Mouse (Mus musculus): ENCODE measurements at regions not wholly inside any gene's neighbourhood (a gene's known extent, or its start where the extent isn't known, plus 50 kb on each side); places are given as distances from the start of the nearest gene placed in this dataset.
A peak's percentile ranks its signal among the peaks of the same experiment; 100 is the strongest.

GRCm38 (mm10) chr2:10969111-10969689 lies 202.7 kb upstream of the Prkcq start:
- Histone ChIP-seq H3K36me3 (ENCODE audit: control insufficient read depth, insufficient read depth) (no peaks in the 10 kb centered on the region), H3K4me2 (ENCODE audit: low read depth) (no peak overlapping the region), H3K4me3 (no peak overlapping the region), H3K27me3 (ENCODE audit: control insufficient read depth, insufficient read depth, insufficient read length) (no peaks in the 10 kb centered on the region), H3K79me2 (ENCODE audit: control insufficient read depth, insufficient read depth) (no peaks in the 10 kb centered on the region), H3ac (ENCODE audit: control insufficient read depth, insufficient read length) (no peak overlapping the region)
- TF ChIP-seq POLR2A (IDR thresholded peaks at IDR 0.05; ENCODE audit: insufficient read length, low read depth) (no peak), SRF (IDR thresholded peaks at IDR 0.05; ENCODE audit: control insufficient read depth, insufficient read length, low read depth) (no peak), USF1 (IDR thresholded peaks at IDR 0.05; ENCODE audit: low read depth) (no peak), POLR2AphosphoS2 (IDR thresholded peaks at IDR 0.05; ENCODE audit: insufficient read length, low read depth) (no peak), MYOG (IDR thresholded peaks at IDR 0.05; ENCODE audit: control insufficient read depth in 1 of 3, insufficient read depth in 1 of 3, insufficient read length in 2 of 3, low read depth in 2 of 3) (no peak), MYOD1 (IDR thresholded peaks at IDR 0.05; ENCODE audit: control insufficient read depth in 1 of 3, insufficient read length in 2 of 3, low read depth in 2 of 3) (no peak), TCF12 (IDR thresholded peaks at IDR 0.05; ENCODE audit: insufficient read depth, poor library complexity, severe bottlenecking) (no peak), TCF3 (IDR thresholded peaks at IDR 0.05; ENCODE audit: insufficient read length, low read depth) (no peak), REST (IDR thresholded peaks at IDR 0.05; ENCODE audit: insufficient read depth, insufficient read length) (no peak), CEBPB (IDR thresholded peaks at IDR 0.05; ENCODE audit: insufficient read depth, poor library complexity, severe bottlenecking) (no peak), MAX (IDR thresholded peaks at IDR 0.05; ENCODE audit: low read depth) (no peak), E2F4 (IDR thresholded peaks at IDR 0.05; ENCODE audit: insufficient read depth) (no peak)

GRCm38 (mm10) chr2:10972051-10972450 lies 199.9 kb upstream of the Prkcq start:
- Histone ChIP-seq H3K79me2 (ENCODE audit: control insufficient read depth, insufficient read depth) (no peaks in the 10 kb centered on the region), H3K27me3 (ENCODE audit: control insufficient read depth, insufficient read depth, insufficient read length) (no peaks in the 10 kb centered on the region), H3K36me3 (ENCODE audit: control insufficient read depth, insufficient read depth) (no peaks in the 10 kb centered on the region), H3K4me3 (no peak overlapping the region), H3K4me2 (ENCODE audit: low read depth) (no peak overlapping the region), H3ac (ENCODE audit: control insufficient read depth, insufficient read length) (no peak overlapping the region)
- TF ChIP-seq E2F4 (IDR thresholded peaks at IDR 0.05; ENCODE audit: insufficient read depth) (no peak), POLR2AphosphoS2 (IDR thresholded peaks at IDR 0.05; ENCODE audit: insufficient read length, low read depth) (no peak), USF1 (IDR thresholded peaks at IDR 0.05; ENCODE audit: low read depth) (no peak), SRF (IDR thresholded peaks at IDR 0.05; ENCODE audit: control insufficient read depth, insufficient read length, low read depth) (no peak), POLR2A (IDR thresholded peaks at IDR 0.05; ENCODE audit: insufficient read length, low read depth) (no peak), TCF3 (IDR thresholded peaks at IDR 0.05; ENCODE audit: insufficient read length, low read depth) (no peak), REST (IDR thresholded peaks at IDR 0.05; ENCODE audit: insufficient read depth, insufficient read length) (no peak), MYOD1 (IDR thresholded peaks at IDR 0.05; ENCODE audit: control insufficient read depth in 1 of 3, insufficient read length in 2 of 3, low read depth in 2 of 3) (no peak), MYOG (IDR thresholded peaks at IDR 0.05; ENCODE audit: control insufficient read depth in 1 of 3, insufficient read depth in 1 of 3, insufficient read length in 2 of 3, low read depth in 2 of 3) (no peak), MAX (IDR thresholded peaks at IDR 0.05; ENCODE audit: low read depth) (no peak), TCF12 (IDR thresholded peaks at IDR 0.05; ENCODE audit: insufficient read depth, poor library complexity, severe bottlenecking) (no peak), CEBPB (IDR thresholded peaks at IDR 0.05; ENCODE audit: insufficient read depth, poor library complexity, severe bottlenecking) (no peak)

GRCm38 (mm10) chr2:10978772-10979171 lies 193.1 kb upstream of the Prkcq start:
- Histone ChIP-seq H3ac (ENCODE audit: control insufficient read depth, insufficient read length) (no peak overlapping the region), H3K27me3 (ENCODE audit: control insufficient read depth, insufficient read depth, insufficient read length) (no peaks in the 10 kb centered on the region), H3K36me3 (ENCODE audit: control insufficient read depth, insufficient read depth) (no peaks in the 10 kb centered on the region), H3K79me2 (ENCODE audit: control insufficient read depth, insufficient read depth) (no peaks in the 10 kb centered on the region), H3K4me2 (ENCODE audit: low read depth) (peak overlapping the region; percentile 31), H3K4me3 (no peak overlapping the region)
- TF ChIP-seq CEBPB (IDR thresholded peaks at IDR 0.05; ENCODE audit: insufficient read depth, poor library complexity, severe bottlenecking) = no peak
- no peak for TF ChIP-seq TCF3 (IDR thresholded peaks at IDR 0.05; ENCODE audit: insufficient read length, low read depth)
- TF ChIP-seq REST (IDR thresholded peaks at IDR 0.05; ENCODE audit: insufficient read depth, insufficient read length) = no peak
- peak in 2 of 3 experiments; percentile 43 for TF ChIP-seq MYOD1 (IDR thresholded peaks at IDR 0.05; ENCODE audit: control insufficient read depth in 1 of 3, insufficient read length in 2 of 3, low read depth in 2 of 3)
- TF ChIP-seq USF1 (IDR thresholded peaks at IDR 0.05; ENCODE audit: low read depth) = no peak
- no peak for TF ChIP-seq E2F4 (IDR thresholded peaks at IDR 0.05; ENCODE audit: insufficient read depth)
- TF ChIP-seq MAX (IDR thresholded peaks at IDR 0.05; ENCODE audit: low read depth) = no peak
- no peak for TF ChIP-seq POLR2A (IDR thresholded peaks at IDR 0.05; ENCODE audit: insufficient read length, low read depth)
- TF ChIP-seq POLR2AphosphoS2 (IDR thresholded peaks at IDR 0.05; ENCODE audit: insufficient read length, low read depth) = no peak
- TF ChIP-seq SRF (IDR thresholded peaks at IDR 0.05; ENCODE audit: control insufficient read depth, insufficient read length, low read depth) = no peak
- no peak for TF ChIP-seq TCF12 (IDR thresholded peaks at IDR 0.05; ENCODE audit: insufficient read depth, poor library complexity, severe bottlenecking)
- TF ChIP-seq MYOG (IDR thresholded peaks at IDR 0.05; ENCODE audit: control insufficient read depth in 1 of 3, insufficient read depth in 1 of 3, insufficient read length in 2 of 3, low read depth in 2 of 3) = peak in 1 of 3 experiments; percentile 18

GRCm38 (mm10) chr2:10986101-10986500 lies 185.8 kb upstream of the Prkcq start:
- no peak overlapping the region for H3ac ChIP-seq (ENCODE audit: control insufficient read depth, insufficient read length)
- no peaks in the 10 kb centered on the region for H3K79me2 ChIP-seq (ENCODE audit: control insufficient read depth, insufficient read depth)
- TF ChIP-seq USF1 (IDR thresholded peaks at IDR 0.05; ENCODE audit: low read depth) (no peak), E2F4 (IDR thresholded peaks at IDR 0.05; ENCODE audit: insufficient read depth) (no peak), REST (IDR thresholded peaks at IDR 0.05; ENCODE audit: insufficient read depth, insufficient read length) (no peak), MAX (IDR thresholded peaks at IDR 0.05; ENCODE audit: low read depth) (no peak), MYOG (IDR thresholded peaks at IDR 0.05; ENCODE audit: control insufficient read depth in 1 of 3, insufficient read depth in 1 of 3, insufficient read length in 2 of 3, low read depth in 2 of 3) (no peak), POLR2AphosphoS2 (IDR thresholded peaks at IDR 0.05; ENCODE audit: insufficient read length, low read depth) (no peak), POLR2A (IDR thresholded peaks at IDR 0.05; ENCODE audit: insufficient read length, low read depth) (no peak), MYOD1 (IDR thresholded peaks at IDR 0.05; ENCODE audit: control insufficient read depth in 1 of 3, insufficient read length in 2 of 3, low read depth in 2 of 3) (no peak), CEBPB (IDR thresholded peaks at IDR 0.05; ENCODE audit: insufficient read depth, poor library complexity, severe bottlenecking) (no peak), SRF (IDR thresholded peaks at IDR 0.05; ENCODE audit: control insufficient read depth, insufficient read length, low read depth) (no peak), TCF3 (IDR thresholded peaks at IDR 0.05; ENCODE audit: insufficient read length, low read depth) (no peak)
- no peaks in the 10 kb centered on the region for H3K36me3 ChIP-seq (ENCODE audit: control insufficient read depth, insufficient read depth)
- H3K4me3 ChIP-seq = no peak overlapping the region
- H3K27me3 ChIP-seq (ENCODE audit: control insufficient read depth, insufficient read depth, insufficient read length) = no peaks in the 10 kb centered on the region
- peak overlapping the region; percentile 14 for H3K4me2 ChIP-seq (ENCODE audit: low read depth)
